Mouse (Mus musculus): ENCODE measurements around the gene Ddx50.

Ddx50 gene

GRCm38 (mm10) chr10:62650881-62651810 lies at the start of gene Ddx50:
Ddx50 (minus strand) TSS chr10:62651218.
- DNase-seq (ENCODE audit: low read depth, low spot score) = peak; percentile 99

DNA sequence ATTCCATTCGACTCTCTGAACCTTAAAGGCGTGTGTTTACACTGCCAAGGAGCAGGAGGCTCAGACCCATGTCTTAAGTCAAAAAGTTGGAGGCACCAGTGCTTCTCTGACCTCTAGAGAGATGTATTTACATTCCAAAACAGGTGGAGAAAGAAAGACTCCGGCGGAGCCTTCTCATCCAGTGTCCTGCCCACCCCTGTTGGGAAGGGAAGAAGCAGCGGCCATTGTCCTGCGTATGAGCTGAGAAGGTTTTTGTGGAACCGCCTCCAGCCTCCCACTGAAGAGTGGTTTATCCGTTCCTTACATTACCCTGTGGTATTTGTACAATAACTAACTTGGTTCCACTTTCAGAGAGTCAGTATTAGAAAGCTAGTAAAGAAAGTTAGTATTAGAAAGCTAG lies 41.8 kb upstream of the Ddx50 start:
- DNase-seq (ENCODE audit: low read depth, low spot score) = no peak

GRCm38 (mm10) chr10:62692244-62692643 lies 41.2 kb upstream of the Ddx50 start:
- no peak for DNase-seq (ENCODE audit: low read depth, low spot score)

GRCm38 (mm10) chr10:62687032-62687674 lies 36.1 kb upstream of the Ddx50 start:
- no peak for DNase-seq (ENCODE audit: low read depth, low spot score)

DNA sequence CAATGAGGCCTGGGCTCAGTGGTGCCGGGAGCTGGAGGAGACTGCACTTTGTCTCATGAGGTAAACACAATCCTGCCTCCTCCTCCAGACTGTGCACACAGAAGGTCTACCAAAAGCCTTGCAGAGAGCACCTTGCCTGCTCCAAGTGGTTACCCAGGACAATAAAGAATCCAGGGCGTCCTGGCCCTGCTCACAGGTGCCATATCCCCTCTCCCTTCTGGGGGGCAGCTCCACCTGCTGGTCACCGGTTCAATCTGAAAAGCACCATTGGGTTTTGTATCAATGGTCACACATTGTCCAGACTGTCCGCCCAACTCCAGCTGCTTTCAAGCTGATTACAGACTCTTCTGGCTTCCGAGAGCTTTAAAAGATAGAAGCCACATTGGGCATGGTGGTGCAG lies 32.0 kb upstream of the Ddx50 start:
- no peak for DNase-seq (ENCODE audit: low read depth, low spot score)

DNA sequence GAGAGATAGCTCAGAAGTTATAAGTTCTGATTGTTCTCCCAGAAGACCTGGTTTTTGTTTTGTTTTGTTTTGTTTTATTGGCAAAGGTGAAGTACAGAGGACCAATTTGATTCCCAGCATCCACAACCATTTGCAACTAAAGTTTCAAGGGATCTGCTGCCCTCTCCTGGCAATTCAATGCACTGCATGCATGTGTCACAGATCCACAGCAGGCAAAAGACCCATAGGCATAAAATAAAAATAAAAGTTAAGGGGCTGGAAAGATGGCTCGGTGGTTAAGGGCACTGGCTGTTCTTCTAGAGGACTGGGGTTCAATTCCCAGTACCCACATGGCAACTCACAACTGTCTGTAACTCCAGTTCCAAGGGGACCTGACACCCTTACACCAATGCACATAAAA lies 28.8 kb upstream of the Ddx50 start:
- DNase-seq (ENCODE audit: low read depth, low spot score) = no peak

GRCm38 (mm10) chr10:62677329-62677728 lies 26.3 kb upstream of the Ddx50 start:
- DNase-seq (ENCODE audit: low read depth, low spot score) = no peak

DNA sequence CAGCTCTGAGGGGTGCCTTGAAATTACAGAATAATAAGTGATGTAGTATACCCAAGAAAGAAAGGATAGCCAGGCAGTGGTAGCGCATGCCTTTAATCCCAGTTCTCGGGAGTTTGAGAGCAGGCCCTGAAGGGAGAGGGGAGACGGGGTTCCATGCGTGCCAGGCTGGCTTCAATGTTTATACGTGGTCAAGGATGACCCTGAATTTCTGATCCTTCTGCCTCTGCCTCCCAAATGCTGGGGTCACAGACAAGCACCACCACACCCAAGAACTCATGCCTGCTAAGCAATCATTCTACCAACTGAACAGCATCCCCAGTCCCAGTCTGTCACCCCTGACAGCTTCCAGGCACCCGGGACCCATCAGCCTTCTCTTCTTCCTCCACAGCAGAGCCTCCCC lies 25.2 kb upstream of the Ddx50 start:
- no peak for DNase-seq (ENCODE audit: low read depth, low spot score)

DNA sequence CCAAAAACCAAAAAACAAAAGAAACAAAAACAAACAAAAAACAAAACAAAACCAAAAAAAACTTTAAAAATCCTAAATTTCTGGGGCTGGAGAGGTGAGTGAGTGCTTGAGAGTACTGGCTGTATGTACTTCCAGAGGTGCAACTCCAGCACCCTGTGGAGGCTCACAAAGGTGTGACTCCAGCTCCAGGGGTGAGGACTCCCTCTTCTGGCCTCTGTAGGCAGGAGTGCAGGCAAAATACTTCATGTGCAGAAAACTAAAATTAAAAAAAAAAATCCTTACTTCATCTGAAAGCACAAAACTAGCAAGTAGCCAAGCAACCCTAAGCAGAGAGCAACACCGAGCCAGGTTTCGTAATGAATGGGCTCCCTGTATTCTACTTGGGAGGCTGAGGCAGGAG lies 21.3 kb upstream of the Ddx50 start:
- DNase-seq (ENCODE audit: low read depth, low spot score) = no peak

DNA sequence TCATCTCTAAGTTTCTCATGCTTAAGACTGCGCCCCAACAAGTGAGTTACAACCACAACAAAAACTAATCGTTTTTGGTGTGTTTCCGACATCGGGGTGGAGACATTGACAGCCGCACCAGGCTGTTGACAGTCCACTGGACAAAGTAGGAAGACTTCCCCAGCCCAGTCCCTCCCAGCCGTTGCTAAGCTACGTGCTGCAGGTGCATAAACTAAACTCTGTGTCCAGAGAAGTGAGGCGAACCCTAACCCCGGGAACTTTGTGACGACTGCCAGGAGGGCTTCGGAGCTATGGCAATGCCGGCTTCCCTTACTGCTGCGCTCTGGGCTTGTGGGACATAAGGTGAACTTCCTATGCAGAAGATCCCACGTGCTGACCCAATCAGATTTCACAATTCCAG lies 18.2 kb upstream of the Ddx50 start:
- DNase-seq (ENCODE audit: low read depth, low spot score) = no peak

DNA sequence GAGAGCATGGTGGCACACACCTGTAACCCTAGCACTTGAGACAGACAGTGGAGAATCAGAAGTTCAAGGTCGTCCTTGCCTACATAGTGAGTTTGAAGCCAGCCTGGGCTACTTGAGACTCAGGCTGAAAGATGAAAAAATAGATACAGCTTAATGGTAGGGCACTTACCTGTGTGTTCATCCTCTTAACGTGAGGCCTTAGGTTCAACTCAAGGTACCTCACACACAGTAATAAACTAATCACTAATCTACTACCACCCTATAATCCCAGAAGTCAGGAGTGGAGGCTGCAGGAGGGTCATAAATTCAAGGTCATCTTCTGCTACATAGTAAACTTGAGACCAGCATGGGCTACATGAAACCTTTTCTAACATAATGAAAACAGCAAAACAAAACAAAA lies 17.4 kb upstream of the Ddx50 start:
- no peak for DNase-seq (ENCODE audit: low read depth, low spot score)

DNA sequence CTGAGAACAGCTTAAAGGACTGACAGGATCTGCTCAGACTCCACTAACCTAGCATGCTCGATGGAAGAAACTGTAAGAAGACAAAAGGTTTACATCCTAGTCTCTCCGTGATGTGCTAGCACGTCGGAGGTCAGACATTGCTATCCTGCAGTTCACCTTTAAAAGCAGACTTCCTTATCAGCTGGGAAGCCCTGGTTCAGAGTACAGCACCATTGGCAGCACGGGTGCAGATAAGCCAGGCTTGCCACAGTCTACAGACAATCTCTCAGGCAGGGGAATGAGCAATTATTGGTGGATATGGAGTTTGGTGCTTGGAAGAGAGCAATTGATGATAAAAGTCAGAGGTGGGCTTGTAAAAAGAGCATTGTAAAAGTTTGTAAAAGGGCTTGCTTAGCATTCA lies 17.0 kb upstream of the Ddx50 start:
- DNase-seq (ENCODE audit: low read depth, low spot score) = no peak

- no peak for DNase-seq (ENCODE audit: low read depth, low spot score)
Observed at GRCm38 (mm10) chr10:62664963-62665590, 14.1 kb upstream of the Ddx50 start.

- no peak for DNase-seq (ENCODE audit: low read depth, low spot score)
Observed at GRCm38 (mm10) chr10:62664171-62664570, 13.2 kb upstream of the Ddx50 start.

- DNase-seq (ENCODE audit: low read depth, low spot score) = no peak
Observed at GRCm38 (mm10) chr10:62656711-62657110, 5.7 kb upstream of the Ddx50 start.

- DNase-seq (ENCODE audit: low read depth, low spot score) = no peak
Observed at GRCm38 (mm10) chr10:62651961-62652360, 943 bp upstream of the Ddx50 start.

- DNase-seq (ENCODE audit: low read depth, low spot score) = no peak
Observed at GRCm38 (mm10) chr10:62650358-62650782, 648 bp downstream of the Ddx50 start.

GRCm38 (mm10) chr10:62604161-62604560 lies 46.9 kb downstream of the Ddx50 start:
- DNase-seq (ENCODE audit: low read depth, low spot score) = no peak

DNA sequence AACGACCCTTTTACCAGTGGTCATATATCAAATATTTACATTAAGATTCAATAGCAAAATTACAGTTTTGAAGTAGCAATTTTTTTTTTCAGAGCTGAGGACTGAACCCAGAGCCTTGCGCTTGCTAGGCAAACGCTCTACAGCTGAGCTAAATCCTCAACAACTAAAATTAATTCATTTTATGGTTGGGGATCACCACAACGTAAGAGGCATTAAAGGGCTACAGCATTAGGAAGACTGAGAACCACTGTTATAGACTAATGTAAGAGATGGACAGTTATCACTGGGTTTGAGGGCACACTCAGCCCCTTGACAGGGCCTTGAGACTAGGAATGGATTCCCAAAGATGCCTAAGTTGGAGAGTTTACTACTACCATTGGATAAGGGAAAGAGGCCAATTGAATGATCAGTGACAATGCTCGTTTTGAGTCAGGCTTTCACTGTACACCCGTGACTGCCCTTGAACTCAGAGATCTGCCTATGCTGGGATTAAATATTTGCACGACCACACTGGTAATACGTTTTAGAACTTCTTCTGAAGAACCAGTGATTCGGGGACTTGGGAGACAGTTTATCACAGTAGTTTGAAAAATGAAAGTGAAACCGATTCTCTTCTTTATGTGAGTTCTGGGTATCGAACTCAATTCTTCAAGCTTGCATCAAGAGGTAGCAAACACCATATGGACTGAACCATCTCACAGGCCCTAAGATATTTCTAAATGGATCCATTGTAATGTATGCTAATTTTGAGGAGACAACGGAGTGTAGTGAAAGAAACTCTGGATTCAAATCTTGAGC lies 47.6 kb downstream of the Ddx50 start:
- no peak for DNase-seq (ENCODE audit: low read depth, low spot score)

GRCm38 (mm10) chr10:62602177-62603040 lies 48.6 kb downstream of the Ddx50 start, which contains the start of gene Ddx21:
Ddx21 (minus strand) TSS chr10:62602281.
- DNase-seq (ENCODE audit: low read depth, low spot score) = peak; percentile 80

DNA sequence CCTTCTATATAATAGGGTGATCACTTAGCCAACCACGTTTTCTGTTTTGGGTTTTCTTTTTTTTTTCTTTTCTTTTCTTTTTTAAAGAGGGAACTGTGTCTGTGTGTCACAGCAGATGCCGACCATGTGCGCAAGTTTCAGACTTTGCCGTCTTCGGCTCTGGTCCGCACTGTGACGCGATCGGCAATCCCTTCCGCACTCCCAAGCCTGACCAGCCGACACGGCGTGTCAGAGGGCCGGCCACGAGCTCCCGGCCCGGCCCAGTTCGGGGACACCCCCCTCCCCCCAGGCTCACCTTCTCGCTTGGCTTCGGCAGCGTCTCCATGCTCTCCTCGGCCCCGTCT lies 49.2 kb downstream of the Ddx50 start:
- no peak for DNase-seq (ENCODE audit: low read depth, low spot score)
